Mouse (Mus musculus): ENCODE measurements around the gene Mfrp. TPM values are rescaled to one million over a fixed set of nuclear protein-coding genes. Genes with fewer than 3 reads are reported as not detected.
"Not testable (repeated sequence)": the region's sequence is repeated elsewhere in the genome, so short reads cannot be mapped to it uniquely, and the experiment has no call there.

Mfrp gene
- total and polyA plus RNA-seq, 2 experiments from 2014 or later = 0.24 to 4.0 TPM

- no peaks in the 10 kb centered on the region for H3K27me3 ChIP-seq (ENCODE audit: insufficient read depth, low read length)
- H3K36me3 ChIP-seq (ENCODE audit: insufficient read depth, low read length) = no peaks in the 10 kb centered on the region
- H3K4me1 ChIP-seq (ENCODE audit: insufficient read depth, low read length) = peaks cover 39% of the 10 kb centered on the region
- H3K4me3 ChIP-seq (ENCODE audit: low read length) = 0 out of 2 replicates have a peak overlapping the region, but pooled peaks have one; percentile 13
- H3K4me2 ChIP-seq (ENCODE audit: low read depth, low read length) = peak overlapping the region; percentile 44
- H3K9ac ChIP-seq (replicated peaks; ENCODE audit: low read length) = peak overlapping the region; percentile 9; the same call in 1 of the 2 replicates
- WGBS = 71% methylated on average over 31 of the region's 31 CpGs
- peak overlapping the region; percentile 78; the same call in 1 of the 2 replicates for H3K27ac ChIP-seq
- DNase-seq (ENCODE audit: low spot score) = no peak
- no peaks in the 10 kb centered on the region for H3K9me3 ChIP-seq (ENCODE audit: low read length)
- TF ChIP-seq CTCF (IDR thresholded peaks at IDR 0.05; ENCODE audit: low read depth) = no peak
- ATAC-seq = no peak
These were observed 6.9 kb downstream of the Mfrp start for GRCm38 (mm10) chr9:44108269-44109055.

GRCm38 (mm10) chr9:44109360-44110095 is 8.0 kb downstream of the Mfrp start:
- Histone ChIP-seq H3K4me3 (ENCODE audit: low read length) (no peak overlapping the region), H3K27ac (no peak overlapping the region)
- 34% methylated on average over 9 of the region's 9 CpGs for WGBS

GRCm38 (mm10) chr9:44111909-44112308 is 10.4 kb downstream of the Mfrp start:
- not testable (repeated sequence) for H3K27me3 ChIP-seq (ENCODE audit: insufficient read depth, low read length); H3K4me3 ChIP-seq (ENCODE audit: low read length); H3K27ac ChIP-seq; H3K36me3 ChIP-seq (ENCODE audit: insufficient read depth, low read length); H3K4me2 ChIP-seq (ENCODE audit: low read depth, low read length); ATAC-seq; H3K9ac ChIP-seq (replicated peaks; ENCODE audit: low read length); H3K9me3 ChIP-seq (ENCODE audit: low read length); DNase-seq (ENCODE audit: low spot score)
- H3K4me1 ChIP-seq (ENCODE audit: insufficient read depth, low read length) = peaks cover 28% of the 10 kb centered on the region
- WGBS = 58% methylated on average over 10 of the region's 12 CpGs

More at GRCm38 (mm10) chr9:44109360-44110095, 8.0 kb downstream of the Mfrp start:
- Histone ChIP-seq H3K4me1 (ENCODE audit: insufficient read depth, low read length) (peaks cover 39% of the 10 kb centered on the region), H3K9me3 (ENCODE audit: low read length) (no peaks in the 10 kb centered on the region), H3K36me3 (ENCODE audit: insufficient read depth, low read length) (no peaks in the 10 kb centered on the region), H3K27me3 (ENCODE audit: insufficient read depth, low read length) (no peaks in the 10 kb centered on the region), H3K4me2 (ENCODE audit: low read depth, low read length) (peak overlapping the region; percentile 44), H3K9ac (replicated peaks; ENCODE audit: low read length) (no peak overlapping the region)
- ATAC-seq = no peak
- peak; percentile 81 for TF ChIP-seq CTCF (IDR thresholded peaks at IDR 0.05; ENCODE audit: low read depth)
- DNase-seq (ENCODE audit: low spot score) = peak; percentile 84

GRCm38 (mm10) chr9:44113105-44113789 is 11.7 kb downstream of the Mfrp start, which contains the start of the genes Gm49380 and Rnf26:
Gm49380 (minus strand) TSS chr9:44113500.
Rnf26 (minus strand) TSS chr9:44113517.
- peak within 1 kb of the TSS; percentile 55 for H3K4me2 ChIP-seq (ENCODE audit: low read depth, low read length)
- no peaks in the 10 kb centered on the region for H3K27me3 ChIP-seq (ENCODE audit: insufficient read depth, low read length)
- no peaks in the 10 kb centered on the region for H3K9me3 ChIP-seq (ENCODE audit: low read length)
- peak within 1 kb of the TSS; percentile 61 for H3K9ac ChIP-seq (replicated peaks; ENCODE audit: low read length)
- WGBS = 1% methylated on average over 49 of the region's 51 CpGs
- DNase-seq (ENCODE audit: low spot score) (peak; percentile 98), ATAC-seq (peak; percentile 98)
- no peaks in the 10 kb centered on the region for H3K36me3 ChIP-seq (ENCODE audit: insufficient read depth, low read length)
- peaks cover 19% of the 10 kb centered on the region; the same call in 1 of the 2 replicates for H3K4me1 ChIP-seq (ENCODE audit: insufficient read depth, low read length)
- H3K27ac ChIP-seq = no peak within 1 kb of the TSS
- TF ChIP-seq CTCF (IDR thresholded peaks at IDR 0.05; ENCODE audit: low read depth) = no peak
- H3K4me3 ChIP-seq (ENCODE audit: low read length) = peak within 1 kb of the TSS; percentile 74

- Histone ChIP-seq H3K9me3 (ENCODE audit: low read length) (no peaks in the 10 kb centered on the region), H3K4me1 (ENCODE audit: insufficient read depth, low read length) (peaks cover 9% of the 10 kb centered on the region; the same call in 1 of the 2 replicates), H3K9ac (replicated peaks; ENCODE audit: low read length) (no peak overlapping the region), H3K27ac (no peak overlapping the region), H3K4me3 (ENCODE audit: low read length) (no peak overlapping the region), H3K27me3 (ENCODE audit: insufficient read depth, low read length) (no peaks in the 10 kb centered on the region), H3K36me3 (ENCODE audit: insufficient read depth, low read length) (no peaks in the 10 kb centered on the region), H3K4me2 (ENCODE audit: low read depth, low read length) (no peak overlapping the region)
- ATAC-seq (no peak), DNase-seq (ENCODE audit: low spot score) (no peak)
- TF ChIP-seq CTCF (IDR thresholded peaks at IDR 0.05; ENCODE audit: low read depth) = no peak
- WGBS = 88% methylated on average over 2 of the region's 2 CpGs
These were observed 12.9 kb downstream of the Mfrp start for GRCm38 (mm10) chr9:44114453-44114852.

GRCm38 (mm10) chr9:44115599-44115998 is 14.1 kb downstream of the Mfrp start:
- Histone ChIP-seq H3K27me3 (ENCODE audit: insufficient read depth, low read length) (no peaks in the 10 kb centered on the region), H3K27ac (no peak overlapping the region), H3K4me3 (ENCODE audit: low read length) (no peak overlapping the region), H3K9ac (replicated peaks; ENCODE audit: low read length) (no peak overlapping the region), H3K36me3 (ENCODE audit: insufficient read depth, low read length) (no peaks in the 10 kb centered on the region), H3K4me2 (ENCODE audit: low read depth, low read length) (no peak overlapping the region), H3K9me3 (ENCODE audit: low read length) (no peaks in the 10 kb centered on the region), H3K4me1 (ENCODE audit: insufficient read depth, low read length) (no peaks in the 10 kb centered on the region)
- ATAC-seq (no peak), DNase-seq (ENCODE audit: low spot score) (no peak)
- TF ChIP-seq CTCF (IDR thresholded peaks at IDR 0.05; ENCODE audit: low read depth) = no peak
- 91% methylated on average over 9 of the region's 9 CpGs for WGBS
